Mouse (Mus musculus) midbrain, embryonic 13.5 days (tissue): ENCODE results near the gene Tmem120b. TPM values are rescaled to one million over a fixed set of nuclear protein-coding genes. Genes with fewer than 3 reads are reported as not detected.

Source experiments
- ATAC-seq: fragments of 200-750 bp; cut with Nextera tagmentation; 2 replicates; pipeline ENCODE4 v1.8.0; 2017; ENCODE audit warnings: mild to moderate bottlenecking, moderate TSS enrichment, moderate library complexity
- H3K27ac ChIP-seq: fragments of 300-500 bp; sonication (generic); 2 replicates; pipeline ENCODE4 v1.5.1; 2015; ENCODE audit warnings: inconsistent platforms, mild to moderate bottlenecking, moderate library complexity
- H3K27me3 ChIP-seq: fragments of 300-500 bp; sonication (generic); 2 replicates; pipeline ENCODE4 v1.6.1; 2015; ENCODE audit warnings: mild to moderate bottlenecking, inconsistent platforms
- H3K36me3 ChIP-seq: fragments of 300-500 bp; sonication (generic); 2 replicates; pipeline ENCODE4 v1.6.1; 2015; ENCODE audit warnings: mild to moderate bottlenecking, inconsistent platforms
- H3K4me1 ChIP-seq: fragments of 300-500 bp; sonication (generic); replicated peaks from 2 replicates; pipeline ENCODE4 v1.6.1; 2015; ENCODE audit warnings: inconsistent platforms
- H3K4me2 ChIP-seq: fragments of 300-500 bp; sonication (generic); replicated peaks from 2 replicates; pipeline ENCODE4 v1.6.1; 2015; ENCODE audit warnings: moderate library complexity, mild to moderate bottlenecking, inconsistent platforms
- H3K4me3 ChIP-seq: fragments of 300-500 bp; sonication (generic); replicated peaks from 2 replicates; pipeline ENCODE4 v1.5.1; 2015; ENCODE audit warnings: mild to moderate bottlenecking, inconsistent platforms
- H3K9ac ChIP-seq: fragments of 300-500 bp; sonication (generic); replicated peaks from 2 replicates; pipeline ENCODE4 v1.6.1; 2015; ENCODE audit warnings: mild to moderate bottlenecking, inconsistent platforms
- H3K9me3 ChIP-seq: fragments of 300-500 bp; sonication (generic); 2 replicates; pipeline ENCODE4 v1.6.1; 2016; ENCODE audit warnings: mild to moderate bottlenecking, inconsistent platforms
- WGBS: fragments of 180-500 bp; shearing (Covaris S2); methylation state at CpG from one replicate; pipeline ENCODE4 v1.1.7; 2015; 5-methylcytosine and 5-hydroxymethylcytosine counted together
- polyA plus RNA-seq: library from polyadenylated mRNA; unstranded; fragments of >200 nt; fragmentation: Nextera tagmentation; extraction: Ambion mirVana; gene quantifications from 2 replicates; pipeline ENCODE4 v1.2.1, GENCODE M21; 2015

Tmem120b gene
- polyA plus RNA-seq, 1 experiment from 2014 or later = 12.8 TPM

GRCm38 (mm10) chr5:123133083-123133783, 65.0 kb downstream of the Tmem120b start:
- Histone ChIP-seq H3K9ac (peak overlapping the region; percentile 100), H3K9me3 (no peaks in the 10 kb centered on the region), H3K4me1 (peaks cover 67% of the 10 kb centered on the region), H3K27ac (peak overlapping the region; percentile 100), H3K4me3 (peak overlapping the region; percentile 96), H3K36me3 (peaks cover 60% of the 10 kb centered on the region), H3K27me3 (no peaks in the 10 kb centered on the region), H3K4me2 (peak overlapping the region; percentile 97)
- ATAC-seq = no peak
- 20% methylated on average over 18 of the region's 18 CpGs for WGBS

- H3K4me1 ChIP-seq = peaks cover 67% of the 10 kb centered on the region
- H3K27me3 ChIP-seq = no peaks in the 10 kb centered on the region
- peak overlapping the region; percentile 100 for H3K27ac ChIP-seq
- peaks cover 55% of the 10 kb centered on the region for H3K36me3 ChIP-seq
- H3K9ac ChIP-seq = peak overlapping the region; percentile 100
- H3K4me3 ChIP-seq = peak overlapping the region; percentile 96
- peak overlapping the region; percentile 97 for H3K4me2 ChIP-seq
- ATAC-seq = no peak
- WGBS = 12% methylated on average over 7 of the region's 7 CpGs
- H3K9me3 ChIP-seq = no peaks in the 10 kb centered on the region
Measured at GRCm38 (mm10) chr5:123133784-123134143, 65.5 kb downstream of the Tmem120b start.

GRCm38 (mm10) chr5:123134186-123134874, 66.1 kb downstream of the Tmem120b start:
- no peak for ATAC-seq
- Histone ChIP-seq H3K4me3 (peak overlapping the region; percentile 96), H3K36me3 (peaks cover 50% of the 10 kb centered on the region), H3K4me2 (peak overlapping the region; percentile 97), H3K9ac (peak overlapping the region; percentile 100), H3K4me1 (peaks cover 67% of the 10 kb centered on the region), H3K27ac (peak overlapping the region; percentile 100), H3K27me3 (no peaks in the 10 kb centered on the region), H3K9me3 (no peaks in the 10 kb centered on the region)
- WGBS = 19% methylated on average over 13 of the region's 13 CpGs

DNA sequence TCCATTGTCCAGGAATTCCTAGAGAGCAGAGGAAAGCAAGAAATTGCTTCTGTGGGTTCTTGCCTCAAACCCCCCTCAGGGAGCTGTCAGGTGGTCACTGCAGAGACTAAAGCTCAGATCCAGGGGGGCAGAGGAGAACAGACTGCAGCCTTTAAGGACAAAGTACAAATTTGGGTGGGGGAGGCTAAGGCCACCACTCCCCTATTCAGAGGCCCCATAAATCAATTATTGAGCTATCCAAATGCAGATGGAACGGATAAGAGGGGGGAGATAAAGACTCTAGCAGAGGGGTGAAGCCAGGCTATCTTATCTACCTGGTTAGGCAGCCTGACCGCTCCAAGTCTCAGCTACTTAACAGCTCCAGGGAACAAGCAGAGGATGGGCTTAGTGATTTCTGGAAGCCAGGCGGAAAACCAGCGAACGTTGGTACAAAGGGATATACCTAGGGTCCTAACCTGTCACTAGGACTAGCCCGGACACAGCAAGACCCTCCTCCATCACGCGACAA, 66.7 kb downstream of the Tmem120b start:
- ATAC-seq = no peak
- Histone ChIP-seq H3K27me3 (no peaks in the 10 kb centered on the region), H3K4me3 (peak overlapping the region; percentile 96), H3K4me1 (peaks cover 67% of the 10 kb centered on the region), H3K36me3 (peaks cover 44% of the 10 kb centered on the region), H3K27ac (peak overlapping the region; percentile 100), H3K4me2 (peak overlapping the region; percentile 97), H3K9me3 (no peaks in the 10 kb centered on the region), H3K9ac (peak overlapping the region; percentile 100)
- WGBS = 19% methylated on average over 8 of the region's 8 CpGs

DNA sequence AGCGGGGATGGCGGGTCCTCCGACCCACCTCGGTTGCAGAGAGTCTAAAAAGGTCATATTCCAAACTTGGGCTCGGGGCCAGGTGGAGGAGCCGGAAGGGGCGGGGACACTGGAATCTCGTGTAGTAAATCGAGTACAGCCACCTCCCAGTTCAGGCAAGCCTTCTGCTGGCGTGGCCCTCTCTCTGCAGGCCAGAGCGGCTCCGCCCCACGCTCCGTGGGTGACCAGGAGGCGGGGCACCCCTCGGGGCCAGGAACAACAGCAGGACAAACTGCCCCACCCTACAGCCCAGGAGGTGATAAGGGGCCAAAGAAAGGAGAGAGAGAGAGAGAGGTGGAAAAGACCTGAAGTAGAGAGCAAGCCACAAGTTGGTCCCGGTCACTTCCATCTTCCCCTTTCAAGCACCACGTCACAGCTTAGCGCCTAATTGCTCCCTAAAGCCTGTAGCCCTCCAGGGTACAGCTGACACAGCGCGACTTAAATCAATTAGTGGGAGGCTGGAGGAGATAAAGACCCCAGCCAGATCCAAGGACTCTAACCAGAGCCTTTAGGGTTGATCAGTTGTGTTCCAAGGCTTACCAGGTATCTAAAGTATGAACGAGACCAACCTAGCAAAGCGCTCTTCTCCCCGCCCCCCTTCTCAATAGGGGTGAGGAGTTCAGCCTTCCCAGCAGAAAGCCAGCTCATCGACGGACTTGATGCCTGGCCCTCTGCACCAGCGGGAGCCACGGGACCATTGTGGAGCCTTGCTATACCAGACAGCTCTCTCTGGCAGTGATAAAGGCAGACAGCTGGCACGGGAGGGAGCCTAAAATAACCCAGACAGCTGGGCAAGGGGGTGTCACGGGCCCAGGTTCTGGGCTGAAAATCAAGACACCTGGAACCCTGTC, 67.5 kb downstream of the Tmem120b start:
- Histone ChIP-seq H3K4me3 (peak overlapping the region; percentile 96), H3K9ac (peak overlapping the region; percentile 100), H3K36me3 (peaks cover 36% of the 10 kb centered on the region), H3K27me3 (no peaks in the 10 kb centered on the region), H3K27ac (peak overlapping the region; percentile 100), H3K9me3 (no peaks in the 10 kb centered on the region), H3K4me1 (peaks cover 67% of the 10 kb centered on the region), H3K4me2 (peak overlapping the region; percentile 97)
- 6% methylated on average over 30 of the region's 30 CpGs for WGBS
- ATAC-seq = no peak

DNA sequence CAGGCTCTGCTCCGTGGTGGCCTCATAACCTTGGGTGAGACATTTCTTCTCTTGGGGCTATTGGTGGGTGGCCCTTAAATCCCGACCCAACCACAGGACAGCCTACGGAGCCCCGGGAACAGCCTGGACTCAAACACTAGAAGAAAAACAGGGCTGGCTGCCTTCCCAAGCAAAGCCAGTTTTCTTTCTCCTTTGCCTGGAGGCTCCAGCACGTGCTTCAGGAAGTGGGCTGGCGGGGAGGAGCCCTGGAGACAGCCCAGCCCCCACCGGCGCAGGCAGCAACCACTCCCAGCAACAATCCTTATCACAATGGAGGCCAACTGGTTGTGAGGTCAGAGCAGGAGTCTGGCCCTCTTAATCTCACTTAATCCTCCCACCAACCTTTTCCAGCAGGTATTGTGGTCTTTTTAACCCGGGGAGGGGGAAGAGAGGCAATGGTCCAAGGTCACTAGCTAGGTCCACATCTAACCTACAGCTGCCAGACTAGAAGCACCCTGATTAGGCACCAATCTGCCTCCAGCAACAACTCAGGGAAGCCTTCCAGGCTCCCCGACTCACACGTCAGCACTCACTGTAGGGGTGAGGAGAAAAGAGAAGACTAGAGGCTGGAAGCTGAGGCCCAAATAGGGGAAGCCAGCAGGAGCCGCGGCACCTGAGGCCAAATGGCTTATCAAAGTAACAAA, 68.3 kb downstream of the Tmem120b start:
- Histone ChIP-seq H3K9ac (peak overlapping the region; percentile 100), H3K36me3 (peaks cover 32% of the 10 kb centered on the region), H3K9me3 (no peaks in the 10 kb centered on the region), H3K4me2 (peak overlapping the region; percentile 97), H3K4me3 (peak overlapping the region; percentile 96), H3K27me3 (no peaks in the 10 kb centered on the region), H3K27ac (peak overlapping the region; percentile 100), H3K4me1 (peaks cover 64% of the 10 kb centered on the region)
- peak; percentile 24; the same call in 1 of the 2 replicates for ATAC-seq
- 0% methylated on average over 13 of the region's 13 CpGs for WGBS

GRCm38 (mm10) chr5:123137044-123137909, 69.1 kb downstream of the Tmem120b start:
- H3K9ac ChIP-seq = peak overlapping the region; percentile 100
- ATAC-seq = no peak
- peak overlapping the region; percentile 97 for H3K4me2 ChIP-seq
- no peaks in the 10 kb centered on the region for H3K27me3 ChIP-seq
- no peaks in the 10 kb centered on the region for H3K9me3 ChIP-seq
- H3K36me3 ChIP-seq = peaks cover 29% of the 10 kb centered on the region
- H3K27ac ChIP-seq = peak overlapping the region; percentile 100
- 1% methylated on average over 20 of the region's 20 CpGs for WGBS
- peak overlapping the region; percentile 96 for H3K4me3 ChIP-seq
- H3K4me1 ChIP-seq = peaks cover 56% of the 10 kb centered on the region

GRCm38 (mm10) chr5:123137910-123138229, 69.7 kb downstream of the Tmem120b start:
- Histone ChIP-seq H3K9ac (peak overlapping the region; percentile 100), H3K27ac (peak overlapping the region; percentile 100), H3K9me3 (no peaks in the 10 kb centered on the region), H3K4me1 (peaks cover 50% of the 10 kb centered on the region), H3K36me3 (peaks cover 29% of the 10 kb centered on the region), H3K4me3 (peak overlapping the region; percentile 96), H3K27me3 (no peaks in the 10 kb centered on the region), H3K4me2 (peak overlapping the region; percentile 97)
- ATAC-seq = no peak
- WGBS = under 1% methylated on average over 6 of the region's 6 CpGs

DNA sequence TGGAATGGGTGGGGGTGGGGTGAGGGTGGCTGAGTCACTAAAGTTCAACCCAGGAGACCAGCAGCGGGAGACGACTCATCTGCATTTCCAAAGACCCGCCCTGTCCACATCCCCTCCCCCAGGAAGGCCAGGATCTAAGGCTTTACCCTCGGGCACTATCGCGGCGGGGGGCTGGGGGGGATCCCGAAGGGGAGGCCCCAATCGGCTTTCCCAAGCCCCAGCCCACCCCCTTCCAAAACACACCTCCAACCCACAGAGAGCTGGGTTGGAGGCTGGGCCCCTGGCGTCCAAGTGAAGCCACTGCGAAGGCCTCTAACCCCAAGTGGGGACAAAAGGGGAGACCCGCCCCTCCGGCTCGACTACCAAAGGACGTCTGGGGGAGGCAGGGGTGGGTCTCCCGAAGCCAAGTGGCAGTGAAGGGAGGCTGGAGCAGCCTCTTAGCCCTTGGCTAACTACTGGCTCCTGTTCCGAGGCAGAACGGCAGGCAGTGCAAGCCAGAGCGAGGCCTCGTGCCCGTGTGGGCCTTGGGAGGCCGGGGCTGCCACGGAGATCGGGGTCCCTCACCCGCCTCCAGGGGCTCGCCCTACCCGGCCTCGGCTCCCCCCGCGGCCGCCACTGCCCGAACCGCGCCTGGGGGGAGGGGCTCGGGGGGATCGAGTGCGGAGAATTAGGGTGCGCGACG, 70.2 kb downstream of the Tmem120b start:
- Histone ChIP-seq H3K4me3 (peak overlapping the region; percentile 96), H3K27me3 (no peaks in the 10 kb centered on the region), H3K4me2 (peak overlapping the region; percentile 97), H3K27ac (peak overlapping the region; percentile 100), H3K9ac (peak overlapping the region; percentile 100), H3K36me3 (peaks cover 27% of the 10 kb centered on the region), H3K9me3 (no peaks in the 10 kb centered on the region), H3K4me1 (peaks cover 49% of the 10 kb centered on the region)
- WGBS = under 1% methylated on average over 36 of the region's 40 CpGs
- peak; percentile 26 for ATAC-seq

DNA sequence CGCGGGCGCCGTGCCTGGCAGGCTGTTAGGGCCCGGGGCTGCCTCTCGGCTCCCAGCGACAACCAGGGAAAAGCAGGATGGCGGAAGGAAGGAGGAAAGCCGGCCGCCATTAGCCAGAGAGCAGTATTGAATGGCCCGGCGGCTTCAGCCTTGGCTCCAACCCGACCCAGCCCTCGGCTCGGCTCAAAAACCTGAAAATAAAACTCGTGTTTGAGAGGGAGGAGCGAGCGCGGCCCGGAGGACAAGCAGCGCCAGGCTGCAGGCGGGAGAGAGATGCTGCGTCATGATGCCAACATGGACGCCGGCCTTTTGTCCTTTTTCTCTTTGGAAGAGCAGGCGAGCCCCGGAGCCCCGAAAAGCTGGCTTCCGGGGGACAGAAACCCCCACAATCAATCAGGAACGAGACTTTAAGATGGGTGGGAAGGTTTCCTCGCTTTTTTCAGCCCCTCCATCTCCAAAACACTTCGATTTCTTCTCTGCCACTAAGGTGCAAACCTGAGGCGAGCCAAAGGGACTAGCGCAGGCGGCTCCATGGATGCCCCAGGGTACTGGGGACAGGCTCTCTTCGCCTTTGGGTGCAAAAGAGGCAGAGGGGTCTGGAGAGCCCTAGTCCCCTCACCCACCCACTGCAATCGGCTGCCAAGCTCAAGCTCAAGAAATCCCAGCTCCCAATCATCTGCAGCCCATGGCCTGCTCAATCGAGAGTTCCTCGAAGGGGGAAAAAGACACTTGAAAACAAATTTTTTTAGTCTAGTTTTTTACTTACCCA, 70.9 kb downstream of the Tmem120b start:
- Histone ChIP-seq H3K27me3 (no peaks in the 10 kb centered on the region), H3K9ac (peak overlapping the region; percentile 100), H3K4me1 (peaks cover 50% of the 10 kb centered on the region), H3K36me3 (peaks cover 20% of the 10 kb centered on the region), H3K4me2 (peak overlapping the region; percentile 97), H3K27ac (peak overlapping the region; percentile 100), H3K9me3 (no peaks in the 10 kb centered on the region), H3K4me3 (peak overlapping the region; percentile 96)
- 1% methylated on average over 39 of the region's 39 CpGs for WGBS
- no peak for ATAC-seq
